Mouse (Mus musculus) stomach, embryonic 14.5 days (tissue): ENCODE measurements at regions not wholly inside any gene's neighbourhood (a gene's known extent, or its start where the extent isn't known, plus 50 kb on each side); places are given as distances from the start of the nearest gene placed in this dataset.

Experiments used
- ATAC-seq: fragments of 200-750 bp; cut with Nextera tagmentation; 2 replicates; pipeline ENCODE4 v1.8.0; 2017; ENCODE audit warnings: low read depth, moderate TSS enrichment; ENCODE audit not compliant: insufficient number of reproducible peaks, insufficient read depth, low FRiP score
- H3K27ac ChIP-seq: fragments of 300-500 bp; sonication (generic); 2 replicates; pipeline ENCODE4 v1.5.1; 2014; ENCODE audit warnings: mild to moderate bottlenecking, low read length, moderate library complexity, mixed read lengths
- H3K27me3 ChIP-seq: fragments of 300-500 bp; sonication (generic); 2 replicates; pipeline ENCODE4 v1.6.1; 2014; ENCODE audit warnings: low read length, control low read depth, mixed read lengths; ENCODE audit not compliant: control insufficient read depth, insufficient read depth
- H3K36me3 ChIP-seq: fragments of 300-500 bp; sonication (generic); 2 replicates; pipeline ENCODE4 v1.6.1; 2014; ENCODE audit warnings: mild to moderate bottlenecking, control low read depth, low read length, moderate library complexity, mixed read lengths; ENCODE audit not compliant: control insufficient read depth, insufficient read depth
- H3K4me1 ChIP-seq: fragments of 300-500 bp; sonication (generic); 2 replicates; pipeline ENCODE4 v1.6.1; 2014; ENCODE audit warnings: low read length, control low read depth, mixed read lengths; ENCODE audit not compliant: control insufficient read depth, insufficient read depth
- H3K4me2 ChIP-seq: fragments of 300-500 bp; sonication (generic); replicated peaks from 2 replicates; pipeline ENCODE4 v1.6.1; 2014; ENCODE audit warnings: low read depth, low read length, control low read depth
- H3K4me3 ChIP-seq: fragments of 300-500 bp; sonication (generic); 2 replicates; pipeline ENCODE4 v1.5.1; 2014; ENCODE audit warnings: low read depth, low read length, control low read depth
- H3K9ac ChIP-seq: fragments of 300-500 bp; sonication (generic); replicated peaks from 2 replicates; pipeline ENCODE4 v1.6.1; 2014; ENCODE audit warnings: low read depth, mild to moderate bottlenecking, control low read depth, low read length, moderate library complexity, mixed read lengths
- H3K9me3 ChIP-seq: fragments of 300-500 bp; sonication (generic); 2 replicates; pipeline ENCODE4 v1.6.1; 2016; ENCODE audit warnings: low read depth, low read length, control low read depth; ENCODE audit not compliant: control insufficient read depth
- WGBS: fragments of 180-500 bp; shearing (Covaris S2); extraction: QIAGEN DNeasy Blood & Tissue Kit; methylation state at CpG from one replicate; pipeline ENCODE4 v1.1.7; 2014; 5-methylcytosine and 5-hydroxymethylcytosine counted together

- no peak overlapping the region for H3K4me3 ChIP-seq
- no peaks in the 10 kb centered on the region for H3K9me3 ChIP-seq
- WGBS = 90% methylated on average over 1 of the region's 1 CpGs
Measured at GRCm38 (mm10) chr16:12890094-12890493, 219.4 kb upstream of the Ercc4 start.

DNA sequence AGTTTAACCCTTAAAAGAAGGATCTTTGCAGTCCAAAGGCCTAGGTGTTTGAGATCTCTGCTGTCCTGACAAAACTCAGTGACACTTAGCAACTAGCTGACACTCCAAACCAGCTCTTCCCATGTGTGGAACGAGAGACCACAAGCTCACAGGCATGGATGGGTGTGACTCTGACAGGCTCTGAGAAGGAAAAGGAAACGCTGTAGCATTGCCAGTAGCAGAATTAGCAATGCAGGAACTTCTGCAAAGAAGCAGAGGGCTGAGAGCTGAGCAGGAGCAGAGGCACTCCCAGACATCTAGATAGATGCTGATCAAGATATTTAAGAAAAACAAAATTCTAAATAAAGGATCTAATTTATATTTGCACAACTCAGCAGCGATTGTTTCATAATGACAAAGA, 218.9 kb upstream of the Ercc4 start:
- Histone ChIP-seq H3K27me3 (no peaks in the 10 kb centered on the region), H3K9ac (no peak overlapping the region), H3K36me3 (no peaks in the 10 kb centered on the region), H3K4me3 (no peak overlapping the region), H3K4me1 (no peaks in the 10 kb centered on the region), H3K4me2 (no peak overlapping the region), H3K9me3 (no peaks in the 10 kb centered on the region), H3K27ac (no peak overlapping the region)
- 69% methylated on average over 3 of the region's 3 CpGs for WGBS
- no peak for ATAC-seq

More at GRCm38 (mm10) chr16:12890094-12890493, 219.4 kb upstream of the Ercc4 start:
- no peak for ATAC-seq
- Histone ChIP-seq H3K4me2 (no peak overlapping the region), H3K27me3 (no peaks in the 10 kb centered on the region), H3K4me1 (no peaks in the 10 kb centered on the region), H3K9ac (no peak overlapping the region), H3K27ac (no peak overlapping the region), H3K36me3 (no peaks in the 10 kb centered on the region)

DNA sequence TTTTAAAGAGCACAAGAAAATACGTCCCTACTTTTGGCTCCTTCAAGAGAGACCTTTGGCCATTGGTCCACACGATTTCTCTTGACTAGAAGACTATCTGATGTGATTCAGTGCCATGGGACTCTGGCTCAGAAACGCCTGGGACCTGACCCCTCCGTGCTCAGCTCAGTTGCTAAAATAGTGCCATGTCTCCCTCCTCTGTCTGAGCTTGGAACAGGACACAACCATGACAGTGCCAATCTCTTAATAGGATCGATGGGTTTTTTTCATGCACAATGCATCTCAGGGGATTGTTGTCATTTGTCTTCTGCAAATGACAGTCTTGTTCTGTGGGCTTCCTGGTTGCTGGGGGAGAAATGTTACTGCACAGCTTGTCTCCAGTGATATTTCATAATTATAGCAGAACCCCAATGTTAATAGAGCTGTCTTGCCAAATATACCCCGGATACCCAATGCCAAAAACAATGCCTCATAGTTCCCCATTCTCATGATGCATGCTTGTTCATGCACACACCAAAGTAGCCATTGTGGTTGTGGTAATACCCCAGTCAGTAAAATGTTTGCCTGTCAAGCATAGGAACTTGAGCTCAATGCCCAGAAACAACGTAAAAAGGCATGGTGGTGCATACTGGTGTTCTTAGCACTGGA, 216.7 kb upstream of the Ercc4 start:
- H3K4me2 ChIP-seq = no peak overlapping the region
- no peak overlapping the region for H3K4me3 ChIP-seq
- 78% methylated on average over 7 of the region's 7 CpGs for WGBS
- H3K4me1 ChIP-seq = no peaks in the 10 kb centered on the region
- no peak overlapping the region for H3K9ac ChIP-seq
- no peaks in the 10 kb centered on the region for H3K9me3 ChIP-seq
- ATAC-seq = no peak
- no peak overlapping the region for H3K27ac ChIP-seq
- no peaks in the 10 kb centered on the region for H3K27me3 ChIP-seq
- H3K36me3 ChIP-seq = no peaks in the 10 kb centered on the region

GRCm38 (mm10) chr16:12897267-12897666, 212.2 kb upstream of the Ercc4 start:
- WGBS = 76% methylated on average over 1 of the region's 1 CpGs
- Histone ChIP-seq H3K4me1 (no peaks in the 10 kb centered on the region), H3K4me2 (no peak overlapping the region), H3K27me3 (no peaks in the 10 kb centered on the region), H3K9me3 (no peaks in the 10 kb centered on the region), H3K36me3 (no peaks in the 10 kb centered on the region), H3K4me3 (no peak overlapping the region), H3K9ac (no peak overlapping the region), H3K27ac (no peak overlapping the region)
- ATAC-seq = no peak

DNA sequence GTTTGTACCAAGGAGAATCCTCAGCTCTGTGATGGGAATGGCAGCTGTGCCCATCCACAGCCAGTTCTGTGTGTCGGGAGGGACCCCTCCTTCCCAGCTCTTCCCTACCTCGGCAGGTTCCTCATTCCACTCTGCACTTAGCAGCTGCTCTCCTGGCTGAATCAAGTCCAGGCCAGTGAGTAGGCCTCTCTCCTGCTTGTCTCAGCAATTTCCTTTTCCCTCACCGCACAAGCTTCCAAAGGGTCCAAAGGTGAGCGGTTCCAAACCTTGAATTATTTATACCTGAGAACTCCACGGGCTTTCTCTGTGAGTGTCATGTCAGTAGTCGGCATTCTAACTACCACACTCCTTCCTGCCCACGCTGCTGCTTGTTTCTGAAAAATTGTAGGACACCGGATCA, 208.8 kb upstream of the Ercc4 start:
- H3K27ac ChIP-seq = no peak overlapping the region
- no peak overlapping the region for H3K4me2 ChIP-seq
- no peaks in the 10 kb centered on the region for H3K4me1 ChIP-seq
- no peaks in the 10 kb centered on the region for H3K9me3 ChIP-seq
- H3K27me3 ChIP-seq = no peaks in the 10 kb centered on the region
- ATAC-seq = no peak
- H3K9ac ChIP-seq = no peak overlapping the region
- H3K4me3 ChIP-seq = no peak overlapping the region
- H3K36me3 ChIP-seq = no peaks in the 10 kb centered on the region
- 74% methylated on average over 8 of the region's 8 CpGs for WGBS

DNA sequence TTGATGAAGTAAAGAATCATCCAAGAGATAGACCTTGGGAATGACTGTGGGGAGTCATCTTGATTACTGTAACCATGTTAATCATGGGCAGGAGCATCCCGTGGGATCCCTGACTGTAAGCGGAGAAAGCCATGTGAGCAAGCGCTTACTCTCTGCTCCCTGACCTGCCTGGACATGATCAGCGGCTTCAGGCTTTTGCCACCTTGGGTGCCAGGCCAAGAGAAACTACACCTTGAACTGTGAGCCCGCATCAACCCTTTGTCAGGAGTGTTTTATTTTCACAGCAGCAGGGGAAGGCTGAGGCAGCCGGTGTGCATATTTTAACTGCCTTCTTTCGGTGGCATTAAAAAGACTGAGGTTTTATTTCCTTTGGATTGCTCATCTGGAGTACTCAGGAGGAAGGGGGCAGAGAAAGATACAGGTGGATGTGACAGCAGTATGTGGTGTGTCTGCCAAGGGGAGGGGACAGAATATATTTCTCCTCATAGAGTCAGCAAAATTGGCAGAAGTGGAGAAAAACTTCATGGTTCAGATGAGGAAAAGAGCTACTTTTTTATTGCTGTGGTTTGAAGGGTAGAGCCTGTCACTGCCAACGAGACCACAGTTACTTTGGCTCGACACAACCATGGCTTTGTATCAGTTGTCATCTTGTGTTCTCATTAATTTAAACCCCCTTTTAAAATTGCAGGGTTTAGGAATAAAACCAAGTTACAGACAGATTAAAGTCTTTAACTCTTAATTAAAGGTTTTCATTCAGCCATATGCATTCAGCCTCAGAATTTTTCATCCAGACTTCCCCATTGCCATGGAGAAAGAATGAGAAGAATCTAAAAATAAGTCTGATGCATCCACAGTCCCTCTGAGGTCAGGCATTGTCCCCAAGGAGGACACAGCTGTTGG, 208.1 kb upstream of the Ercc4 start:
- Histone ChIP-seq H3K27me3 (no peaks in the 10 kb centered on the region), H3K9me3 (no peaks in the 10 kb centered on the region), H3K9ac (no peak overlapping the region), H3K4me1 (no peaks in the 10 kb centered on the region), H3K27ac (no peak overlapping the region), H3K36me3 (no peaks in the 10 kb centered on the region), H3K4me3 (no peak overlapping the region), H3K4me2 (no peak overlapping the region)
- ATAC-seq = no peak
- 77% methylated on average over 9 of the region's 9 CpGs for WGBS

- Histone ChIP-seq H3K27me3 (no peaks in the 10 kb centered on the region), H3K27ac (no peak overlapping the region), H3K36me3 (no peaks in the 10 kb centered on the region), H3K9me3 (no peaks in the 10 kb centered on the region), H3K4me1 (no peaks in the 10 kb centered on the region), H3K4me2 (no peak overlapping the region), H3K9ac (no peak overlapping the region), H3K4me3 (no peak overlapping the region)
- no peak for ATAC-seq
Measured at GRCm38 (mm10) chr16:12901996-12902319, 207.5 kb upstream of the Ercc4 start.

- Histone ChIP-seq H3K9ac (no peak overlapping the region), H3K36me3 (no peaks in the 10 kb centered on the region), H3K4me2 (no peak overlapping the region), H3K27me3 (no peaks in the 10 kb centered on the region), H3K4me1 (no peaks in the 10 kb centered on the region), H3K27ac (no peak overlapping the region), H3K9me3 (no peaks in the 10 kb centered on the region), H3K4me3 (no peak overlapping the region)
- WGBS = 81% methylated on average over 2 of the region's 2 CpGs
- no peak for ATAC-seq
Measured at GRCm38 (mm10) chr16:12903161-12903560, 206.3 kb upstream of the Ercc4 start.
